Mouse (Mus musculus) forebrain, embryonic 12.5 days (tissue): ENCODE data around the gene Zfp872. TPM values are rescaled to one million over a fixed set of nuclear protein-coding genes. Genes with fewer than 3 reads are reported as not detected.
"Not testable (repeated sequence)": the region's sequence is repeated elsewhere in the genome, so short reads cannot be mapped to it uniquely, and the experiment has no call there.

Source experiments
- ATAC-seq: fragments of 200-750 bp; cut with Nextera tagmentation; 2 replicates; pipeline ENCODE4 v1.8.0; 2017; ENCODE audit warnings: moderate TSS enrichment; ENCODE audit not compliant: low FRiP score
- H3K27ac ChIP-seq: fragments of 300-500 bp; sonication (generic); 2 replicates; pipeline ENCODE4 v1.5.1; 2016; ENCODE audit warnings: mild to moderate bottlenecking
- H3K27me3 ChIP-seq: fragments of 300-500 bp; sonication (generic); 2 replicates; pipeline ENCODE4 v1.6.1; 2016; ENCODE audit warnings: mild to moderate bottlenecking
- H3K36me3 ChIP-seq: fragments of 300-500 bp; sonication (generic); replicated peaks from 2 replicates; pipeline ENCODE4 v1.6.1; 2016; ENCODE audit warnings: mild to moderate bottlenecking
- H3K4me1 ChIP-seq: fragments of 300-500 bp; sonication (generic); 2 replicates; pipeline ENCODE4 v1.6.1; 2016
- H3K4me2 ChIP-seq: fragments of 300-500 bp; sonication (generic); 2 replicates; pipeline ENCODE4 v1.6.1; 2016; ENCODE audit warnings: mild to moderate bottlenecking, moderate library complexity
- H3K4me3 ChIP-seq: fragments of 300-500 bp; sonication (generic); replicated peaks from 2 replicates; pipeline ENCODE4 v1.5.1; 2016; ENCODE audit warnings: mild to moderate bottlenecking
- H3K9ac ChIP-seq: fragments of 300-500 bp; sonication (generic); 2 replicates; pipeline ENCODE4 v1.6.1; 2016; ENCODE audit warnings: mild to moderate bottlenecking
- H3K9me3 ChIP-seq: fragments of 300-500 bp; sonication (generic); 2 replicates; pipeline ENCODE4 v1.6.1; 2016
- whole genome bisulfite sequencing: fragments of 180-500 bp; shearing (Covaris S2); methylation state at CpG from one replicate; pipeline ENCODE4 v1.1.7; 2016; 5-methylcytosine and 5-hydroxymethylcytosine counted together
- polyA plus RNA-seq: library from polyadenylated mRNA; unstranded; fragments of >200 nt; fragmentation: Nextera tagmentation; extraction: Ambion mirVana; gene quantifications from 2 replicates; pipeline ENCODE4 v1.2.1, GENCODE M21; 2016

Gene Zfp872
- polyA plus RNA-seq = 0.10 and 0.31 TPM in 2 replicates

GRCm38 (mm10) chr9:22188025-22188611 lies at the start of gene Zfp872:
Zfp872 (plus strand) TSS chr9:22188090.
- H3K4me3 ChIP-seq = peak within 1 kb of the TSS; percentile 43
- H3K4me1 ChIP-seq = peaks cover 6% of the 10 kb centered on the region; the same call in 1 of the 2 replicates
- no peaks in the 10 kb centered on the region for H3K36me3 ChIP-seq
- H3K4me2 ChIP-seq = peak within 1 kb of the TSS; percentile 67
- peaks cover 17% of the 10 kb centered on the region; the same call in 1 of the 2 replicates for H3K27me3 ChIP-seq
- H3K27ac ChIP-seq = no peak within 1 kb of the TSS
- peak; percentile 65; the same call in 1 of the 2 replicates for ATAC-seq
- no peaks in the 10 kb centered on the region for H3K9me3 ChIP-seq
- WGBS = 23% methylated on average over 43 of the region's 43 CpGs
- H3K9ac ChIP-seq = peak within 1 kb of the TSS; percentile 48

- ATAC-seq = no peak
- WGBS = 37% methylated on average over 2 of the region's 2 CpGs
Measured at GRCm38 (mm10) chr9:22138480-22138879, 49.4 kb upstream of the Zfp872 start.

GRCm38 (mm10) chr9:22139746-22140145 lies 48.1 kb upstream of the Zfp872 start:
- Histone ChIP-seq H3K9me3 (no peaks in the 10 kb centered on the region), H3K4me1 (peaks cover 8% of the 10 kb centered on the region; the same call in 1 of the 2 replicates), H3K4me2 (no peak overlapping the region), H3K4me3 (no peak overlapping the region), H3K36me3 (no peaks in the 10 kb centered on the region), H3K27ac (no peak overlapping the region), H3K27me3 (peaks cover 14% of the 10 kb centered on the region; the same call in 1 of the 2 replicates), H3K9ac (no peak overlapping the region)
- WGBS = 90% methylated on average over 5 of the region's 5 CpGs
- no peak for ATAC-seq

More at GRCm38 (mm10) chr9:22138480-22138879, 49.4 kb upstream of the Zfp872 start:
- no peaks in the 10 kb centered on the region for H3K36me3 ChIP-seq
- no peak overlapping the region for H3K27ac ChIP-seq
- no peak overlapping the region for H3K4me3 ChIP-seq
- no peaks in the 10 kb centered on the region for H3K9me3 ChIP-seq
- H3K4me1 ChIP-seq = peaks cover 8% of the 10 kb centered on the region; the same call in 1 of the 2 replicates
- H3K9ac ChIP-seq = no peak overlapping the region
- peaks cover 14% of the 10 kb centered on the region; the same call in 1 of the 2 replicates for H3K27me3 ChIP-seq
- H3K4me2 ChIP-seq = no peak overlapping the region

GRCm38 (mm10) chr9:22143108-22144037 lies 44.5 kb upstream of the Zfp872 start:
- Histone ChIP-seq H3K27me3 (no peaks in the 10 kb centered on the region), H3K4me1 (no peaks in the 10 kb centered on the region; the same call in 1 of the 2 replicates), H3K36me3 (no peaks in the 10 kb centered on the region), H3K4me3 (no peak overlapping the region), H3K27ac (no peak overlapping the region), H3K9ac (no peak overlapping the region), H3K9me3 (0 out of 2 replicates have a peak, but pooled peaks cover 4% of the 10 kb centered on the region), H3K4me2 (no peak overlapping the region)
- ATAC-seq = peak; percentile 36; the same call in 1 of the 2 replicates
- 60% methylated on average over 17 of the region's 17 CpGs for WGBS

- ATAC-seq = no peak
- WGBS = 88% methylated on average over 8 of the region's 8 CpGs
- H3K9ac ChIP-seq = no peak overlapping the region
- H3K4me1 ChIP-seq = no peaks in the 10 kb centered on the region; the same call in 1 of the 2 replicates
- no peak overlapping the region for H3K4me2 ChIP-seq
- H3K36me3 ChIP-seq = no peaks in the 10 kb centered on the region
- H3K9me3 ChIP-seq = 0 out of 2 replicates have a peak, but pooled peaks cover 4% of the 10 kb centered on the region
- no peak overlapping the region for H3K27ac ChIP-seq
- H3K4me3 ChIP-seq = no peak overlapping the region
- no peaks in the 10 kb centered on the region for H3K27me3 ChIP-seq
Measured at GRCm38 (mm10) chr9:22144304-22144965, 43.5 kb upstream of the Zfp872 start.

- Histone ChIP-seq H3K36me3 (no peaks in the 10 kb centered on the region), H3K9ac (no peak overlapping the region), H3K4me1 (no peaks in the 10 kb centered on the region), H3K4me2 (no peak overlapping the region), H3K9me3 (0 out of 2 replicates have a peak, but pooled peaks cover 4% of the 10 kb centered on the region), H3K4me3 (no peak overlapping the region), H3K27me3 (no peaks in the 10 kb centered on the region), H3K27ac (no peak overlapping the region)
- no peak for ATAC-seq
- whole genome bisulfite sequencing = 83% methylated on average over 20 of the region's 20 CpGs
Measured at GRCm38 (mm10) chr9:22149426-22150248, 38.3 kb upstream of the Zfp872 start.

- not testable (repeated sequence) for H3K36me3 ChIP-seq, H3K4me2 ChIP-seq, H3K9me3 ChIP-seq, ATAC-seq, H3K9ac ChIP-seq, H3K27me3 ChIP-seq, H3K27ac ChIP-seq, H3K4me1 ChIP-seq, H3K4me3 ChIP-seq
- 89% methylated on average over 7 of the region's 7 CpGs for WGBS
Measured at GRCm38 (mm10) chr9:22150249-22150693, 37.6 kb upstream of the Zfp872 start.

- Histone ChIP-seq H3K9ac (no peak overlapping the region), H3K36me3 (no peaks in the 10 kb centered on the region), H3K27ac (no peak overlapping the region), H3K9me3 (0 out of 2 replicates have a peak, but pooled peaks cover 4% of the 10 kb centered on the region), H3K27me3 (no peaks in the 10 kb centered on the region), H3K4me3 (no peak overlapping the region), H3K4me1 (0 out of 2 replicates have a peak, but pooled peaks cover 3% of the 10 kb centered on the region), H3K4me2 (no peak overlapping the region)
- no peak for ATAC-seq
- WGBS = 90% methylated on average over 2 of the region's 2 CpGs
Measured at GRCm38 (mm10) chr9:22150946-22151345, 36.9 kb upstream of the Zfp872 start.

- Histone ChIP-seq H3K9ac (no peak overlapping the region), H3K36me3 (peaks cover 8% of the 10 kb centered on the region; the same call in 1 of the 2 replicates), H3K4me2 (no peak overlapping the region), H3K4me3 (no peak overlapping the region), H3K9me3 (no peaks in the 10 kb centered on the region), H3K27ac (no peak overlapping the region), H3K4me1 (peaks cover 14% of the 10 kb centered on the region), H3K27me3 (peaks cover 2% of the 10 kb centered on the region; the same call in 1 of the 2 replicates)
- WGBS = 95% methylated on average over 3 of the region's 3 CpGs
- no peak for ATAC-seq
Measured at GRCm38 (mm10) chr9:22153810-22154209, 34.1 kb upstream of the Zfp872 start.

- Histone ChIP-seq H3K4me1 (peaks cover 14% of the 10 kb centered on the region), H3K4me2 (peak overlapping the region; percentile 76; the same call in 1 of the 2 replicates), H3K27ac (no peak overlapping the region), H3K9me3 (no peaks in the 10 kb centered on the region), H3K4me3 (no peak overlapping the region), H3K9ac (no peak overlapping the region), H3K36me3 (peaks cover 8% of the 10 kb centered on the region; the same call in 1 of the 2 replicates), H3K27me3 (peaks cover 3% of the 10 kb centered on the region)
- no peak for ATAC-seq
- 27% methylated on average over 10 of the region's 10 CpGs for WGBS
Measured at GRCm38 (mm10) chr9:22155614-22156013, 32.3 kb upstream of the Zfp872 start.
